Mouse (Mus musculus): ENCODE measurements at regions not wholly inside any gene's neighbourhood (a gene's known extent, or its start where the extent isn't known, plus 50 kb on each side); places are given as distances from the start of the nearest gene placed in this dataset.
"Not testable (repeated sequence)": the region's sequence is repeated elsewhere in the genome, so short reads cannot be mapped to it uniquely, and the experiment has no call there.

GRCm38 (mm10) chr8:96174996-96175395 is 286.6 kb upstream of the Got2 start:
- Histone ChIP-seq H3K4me1 (ENCODE audit: control insufficient read depth, insufficient read depth, insufficient read length, low read length) (no peaks in the 10 kb centered on the region), H3K27ac (replicated peaks; ENCODE audit: low read depth, low read length) (no peak overlapping the region), H3K4me3 (ENCODE audit: insufficient read depth, low read depth, low read length) (no peak overlapping the region)

GRCm38 (mm10) chr8:96164933-96165332 is 276.6 kb upstream of the Got2 start:
- Histone ChIP-seq H3K4me3 (ENCODE audit: insufficient read depth, low read depth, low read length) (no peak overlapping the region), H3K27ac (replicated peaks; ENCODE audit: low read depth, low read length) (no peak overlapping the region), H3K4me1 (ENCODE audit: control insufficient read depth, insufficient read depth, insufficient read length, low read length) (no peaks in the 10 kb centered on the region)

DNA sequence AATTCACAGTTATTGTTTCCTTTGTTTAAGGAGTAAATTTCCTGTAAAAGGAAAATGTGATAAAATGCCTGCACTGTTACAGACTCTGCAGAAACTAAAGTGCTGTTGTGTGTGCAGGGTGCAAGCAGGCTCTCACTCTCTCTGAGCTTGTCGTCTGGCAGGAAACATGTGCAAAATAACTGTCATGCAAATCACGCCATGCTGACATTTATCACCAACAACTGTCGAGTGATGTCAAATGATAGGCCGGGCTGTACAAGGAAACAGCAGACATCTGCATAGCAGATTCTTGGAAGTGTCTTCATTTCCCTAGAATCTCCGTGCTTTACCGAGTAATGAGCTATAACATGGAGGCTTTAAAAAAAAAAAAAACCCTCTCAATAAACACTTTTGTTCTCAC is 271.6 kb upstream of the Got2 start:
- Histone ChIP-seq H3K4me3 (ENCODE audit: insufficient read depth, low read depth, low read length) (no peak overlapping the region), H3K4me1 (ENCODE audit: control insufficient read depth, insufficient read depth, insufficient read length, low read length) (no peaks in the 10 kb centered on the region), H3K27ac (replicated peaks; ENCODE audit: low read depth, low read length) (no peak overlapping the region)

DNA sequence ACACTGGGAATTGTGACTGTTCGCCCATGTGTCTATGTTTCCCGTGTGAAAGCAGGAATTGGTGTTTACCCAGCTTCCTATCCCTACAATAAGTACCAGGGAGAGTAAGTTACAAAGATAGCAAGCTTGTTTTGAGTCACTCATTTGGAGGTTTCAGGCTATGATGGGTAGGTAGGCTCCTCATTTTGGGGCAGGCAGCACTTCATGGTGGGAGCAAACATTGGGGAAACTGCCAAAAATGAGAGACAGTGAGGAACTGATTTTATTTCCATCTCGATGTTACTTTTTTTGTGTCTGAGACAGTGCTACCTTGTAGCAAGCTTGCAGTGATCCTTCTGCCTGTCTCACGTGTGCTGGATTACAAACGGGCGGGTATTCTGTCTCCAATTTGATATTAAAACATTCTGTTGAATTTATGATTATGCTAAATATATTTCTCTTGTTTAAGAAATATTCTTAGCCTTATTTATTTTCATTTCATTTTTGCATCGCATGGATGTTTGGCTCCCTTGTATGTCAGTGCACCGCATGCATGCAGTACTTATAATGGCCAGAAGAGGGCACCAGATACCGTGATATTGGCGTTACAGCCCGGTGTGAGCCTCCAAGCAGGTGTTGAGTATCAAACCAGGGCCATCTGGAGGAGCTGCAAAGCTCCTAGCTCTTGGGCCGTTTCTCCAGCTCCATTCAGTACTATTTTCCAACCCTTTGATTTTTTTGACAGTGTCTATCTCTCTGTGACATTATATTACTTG is 264.3 kb upstream of the Got2 start:
- Histone ChIP-seq H3K4me3 (ENCODE audit: insufficient read depth, low read depth, low read length) (no peak overlapping the region), H3K4me1 (ENCODE audit: control insufficient read depth, insufficient read depth, insufficient read length, low read length) (no peaks in the 10 kb centered on the region), H3K27ac (replicated peaks; ENCODE audit: low read depth, low read length) (no peak overlapping the region)

DNA sequence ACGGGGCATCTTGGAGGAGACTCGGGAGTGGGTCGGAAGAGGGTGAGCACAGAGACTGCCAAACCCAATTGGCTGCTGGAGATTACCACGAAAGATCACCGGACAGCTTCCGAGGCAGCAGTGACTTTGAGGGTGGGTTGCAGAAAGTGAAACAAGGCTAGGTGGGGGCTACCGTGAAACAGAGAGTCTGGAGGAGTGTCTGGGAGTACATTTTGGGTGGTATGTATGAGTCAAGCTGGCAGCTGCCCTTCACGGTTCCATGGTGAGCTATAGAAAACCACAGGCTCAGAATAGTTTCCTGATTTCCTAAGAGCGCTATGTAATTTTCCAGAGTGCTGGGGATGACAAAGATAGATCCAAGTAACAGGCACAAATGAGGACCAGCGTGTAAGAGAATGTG is 263.7 kb upstream of the Got2 start:
- no peak overlapping the region for H3K4me3 ChIP-seq (ENCODE audit: insufficient read depth, low read depth, low read length)
- H3K4me1 ChIP-seq (ENCODE audit: control insufficient read depth, insufficient read depth, insufficient read length, low read length), result no peaks in the 10 kb centered on the region
- H3K27ac ChIP-seq (replicated peaks; ENCODE audit: low read depth, low read length), result no peak overlapping the region

DNA sequence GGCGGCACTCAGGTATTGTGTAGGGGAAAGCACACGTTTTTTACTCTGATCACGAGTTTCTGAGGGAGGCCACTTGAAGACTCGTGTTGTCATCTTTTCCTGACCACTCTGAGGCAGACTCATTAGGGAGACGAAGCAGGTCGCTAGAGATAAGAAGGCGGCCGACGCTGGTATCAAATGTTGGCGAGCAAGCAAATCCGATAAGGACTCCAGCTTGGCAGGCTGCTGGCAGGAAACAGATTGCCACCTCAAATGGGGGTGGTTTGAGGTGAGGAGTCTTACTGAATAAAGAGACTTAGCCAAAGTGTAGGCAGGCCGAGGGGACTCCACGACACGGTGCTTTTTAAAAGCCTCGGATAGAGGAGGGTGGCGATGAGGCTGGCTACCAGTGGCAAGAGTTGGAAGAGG is 262.7 kb upstream of the Got2 start:
- no peak overlapping the region for H3K4me3 ChIP-seq (ENCODE audit: insufficient read depth, low read depth, low read length)
- H3K27ac ChIP-seq (replicated peaks; ENCODE audit: low read depth, low read length), result no peak overlapping the region
- no peaks in the 10 kb centered on the region for H3K4me1 ChIP-seq (ENCODE audit: control insufficient read depth, insufficient read depth, insufficient read length, low read length)

- Histone ChIP-seq H3K4me1 (ENCODE audit: control insufficient read depth, insufficient read depth, insufficient read length, low read length) (no peaks in the 10 kb centered on the region), H3K4me3 (ENCODE audit: insufficient read depth, low read depth, low read length) (no peak overlapping the region), H3K27ac (replicated peaks; ENCODE audit: low read depth, low read length) (no peak overlapping the region)
These were observed 243.8 kb upstream of the Got2 start for GRCm38 (mm10) chr8:96132183-96132582.

- H3K4me3 ChIP-seq (ENCODE audit: insufficient read depth, low read depth, low read length), result no peak overlapping the region
- no peaks in the 10 kb centered on the region for H3K4me1 ChIP-seq (ENCODE audit: control insufficient read depth, insufficient read depth, insufficient read length, low read length)
- H3K27ac ChIP-seq (replicated peaks; ENCODE audit: low read depth, low read length), result no peak overlapping the region
These were observed 240.0 kb upstream of the Got2 start for GRCm38 (mm10) chr8:96128329-96128728.

GRCm38 (mm10) chr8:96100817-96101216 is 212.5 kb upstream of the Got2 start:
- Histone ChIP-seq H3K4me3 (ENCODE audit: insufficient read depth, low read depth, low read length) (no peak overlapping the region), H3K27ac (replicated peaks; ENCODE audit: low read depth, low read length) (no peak overlapping the region), H3K4me1 (ENCODE audit: control insufficient read depth, insufficient read depth, insufficient read length, low read length) (no peaks in the 10 kb centered on the region)

GRCm38 (mm10) chr8:96092931-96093330 is 204.6 kb upstream of the Got2 start:
- Histone ChIP-seq H3K27ac (replicated peaks; ENCODE audit: low read depth, low read length) (no peak overlapping the region), H3K4me3 (ENCODE audit: insufficient read depth, low read depth, low read length) (no peak overlapping the region), H3K4me1 (ENCODE audit: control insufficient read depth, insufficient read depth, insufficient read length, low read length) (no peaks in the 10 kb centered on the region)

DNA sequence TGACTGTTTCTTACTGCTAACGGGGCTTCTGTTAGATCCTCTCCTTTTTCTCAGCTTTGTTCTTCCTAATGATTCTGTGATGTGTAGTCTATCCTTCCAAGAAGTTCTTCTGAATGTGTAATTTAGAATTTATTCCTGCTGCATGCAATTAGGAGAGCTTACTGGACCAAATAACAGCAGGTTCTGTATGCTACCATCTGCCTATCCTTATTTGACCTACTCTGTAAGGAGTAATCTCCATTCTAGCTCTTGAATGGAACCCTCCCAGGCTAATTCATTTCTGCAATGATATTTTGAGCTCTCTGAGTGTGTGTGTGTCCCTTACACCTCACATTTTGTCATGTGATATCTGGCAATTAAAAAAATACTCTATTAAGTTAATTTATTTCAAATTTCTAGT is 201.9 kb upstream of the Got2 start:
- Histone ChIP-seq H3K4me3 (ENCODE audit: insufficient read depth, low read depth, low read length) (no peak overlapping the region), H3K27ac (replicated peaks; ENCODE audit: low read depth, low read length) (no peak overlapping the region), H3K4me1 (ENCODE audit: control insufficient read depth, insufficient read depth, insufficient read length, low read length) (no peaks in the 10 kb centered on the region)

- Histone ChIP-seq H3K4me1 (ENCODE audit: control insufficient read depth, insufficient read depth, insufficient read length, low read length) (no peaks in the 10 kb centered on the region), H3K27ac (replicated peaks; ENCODE audit: low read depth, low read length) (no peak overlapping the region), H3K4me3 (ENCODE audit: insufficient read depth, low read depth, low read length) (no peak overlapping the region)
These were observed 180.0 kb upstream of the Got2 start for GRCm38 (mm10) chr8:96068306-96068705.

DNA sequence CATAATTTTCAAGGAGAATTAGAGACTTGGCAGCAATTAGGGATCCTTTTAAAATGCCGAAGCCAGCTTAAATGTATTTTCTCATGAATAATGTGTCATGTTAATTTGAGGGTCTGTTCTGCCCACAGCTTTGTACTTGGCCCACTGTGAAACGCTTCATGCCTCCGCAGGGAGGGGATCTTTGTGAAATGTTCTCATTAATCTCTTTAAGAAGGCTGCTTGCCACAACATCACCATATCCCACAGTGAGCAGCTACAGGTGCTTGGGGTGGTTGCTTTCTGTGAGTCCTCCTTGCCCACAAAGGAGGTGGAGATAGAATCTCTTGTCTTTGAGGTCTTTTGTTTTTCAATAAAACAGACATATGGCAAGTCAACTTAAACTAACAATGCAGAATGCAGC is 159.3 kb upstream of the Got2 start:
- Histone ChIP-seq H3K4me3 (ENCODE audit: insufficient read depth, low read depth, low read length) (no peak overlapping the region), H3K4me1 (ENCODE audit: control insufficient read depth, insufficient read depth, insufficient read length, low read length) (no peaks in the 10 kb centered on the region), H3K27ac (replicated peaks; ENCODE audit: low read depth, low read length) (no peak overlapping the region)

DNA sequence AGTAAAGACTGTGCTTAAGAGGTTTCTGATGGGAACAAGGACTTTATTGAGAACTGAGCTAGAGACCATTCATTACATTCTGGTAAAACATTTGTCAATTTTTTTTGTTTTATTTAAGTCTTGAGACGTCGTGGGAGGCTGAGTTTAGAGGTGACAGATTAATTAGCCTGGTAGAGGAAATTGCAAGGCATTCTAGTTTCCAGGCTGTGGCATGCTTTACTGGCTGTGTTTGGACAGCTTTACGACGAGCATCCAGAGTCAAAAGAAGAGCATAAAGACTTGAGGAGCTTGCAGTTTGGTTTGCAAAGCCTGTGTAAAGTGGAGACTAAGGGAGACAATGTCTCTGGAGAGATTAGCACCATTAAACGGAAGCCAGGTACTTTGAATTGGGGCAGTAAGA is 154.0 kb upstream of the Got2 start:
- no peaks in the 10 kb centered on the region for H3K4me1 ChIP-seq (ENCODE audit: control insufficient read depth, insufficient read depth, insufficient read length, low read length)
- no peak overlapping the region for H3K4me3 ChIP-seq (ENCODE audit: insufficient read depth, low read depth, low read length)
- H3K27ac ChIP-seq (replicated peaks; ENCODE audit: low read depth, low read length), result no peak overlapping the region

GRCm38 (mm10) chr8:96040216-96040615 is 151.9 kb upstream of the Got2 start:
- H3K4me3 ChIP-seq (ENCODE audit: insufficient read depth, low read depth, low read length), result no peak overlapping the region
- H3K4me1 ChIP-seq (ENCODE audit: control insufficient read depth, insufficient read depth, insufficient read length, low read length), result no peaks in the 10 kb centered on the region
- H3K27ac ChIP-seq (replicated peaks; ENCODE audit: low read depth, low read length), result 0 out of 2 replicates have a peak overlapping the region, but pooled peaks have one; percentile 6

DNA sequence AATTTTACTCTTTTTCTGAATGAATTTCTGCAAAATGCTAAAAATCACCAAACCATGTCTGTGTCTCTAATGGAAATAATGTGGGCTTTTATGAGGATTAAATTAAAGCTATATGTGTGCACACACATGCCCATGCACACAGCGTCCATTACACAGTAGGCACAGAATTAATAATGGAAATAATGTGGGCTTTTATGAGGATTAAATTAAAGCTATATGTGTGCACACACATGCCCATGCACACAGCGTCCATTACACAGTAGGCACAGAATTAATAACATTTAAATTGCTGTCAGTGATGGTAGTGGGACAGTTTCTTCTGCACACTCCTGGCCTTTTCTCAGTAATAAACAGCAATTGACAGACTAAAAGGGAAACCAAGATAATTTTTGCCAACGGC is 130.4 kb upstream of the Got2 start:
- H3K4me1 ChIP-seq (ENCODE audit: control insufficient read depth, insufficient read depth, insufficient read length, low read length); H3K27ac ChIP-seq (replicated peaks; ENCODE audit: low read depth, low read length); H3K4me3 ChIP-seq (ENCODE audit: insufficient read depth, low read depth, low read length): not testable (repeated sequence)
